Mouse (Mus musculus): ENCODE results near the gene Elmo1. TPM values are rescaled to one million over a fixed set of nuclear protein-coding genes. Genes with fewer than 3 reads are reported as not detected.

Elmo1 gene
- total and polyA plus RNA-seq, 2 experiments from 2014 or later, result 6.5 to 17.9 TPM

GRCm38 (mm10) chr13:20290412-20290811 is 200.0 kb downstream of the Elmo1 start:
- Histone ChIP-seq H3K36me3 (replicated peaks; ENCODE audit: control insufficient read depth, insufficient read depth, low read length) (no peaks in the 10 kb centered on the region), H3K4me1 (ENCODE audit: control insufficient read depth, insufficient read depth) (no peaks in the 10 kb centered on the region), H3K9me3 (replicated peaks; ENCODE audit: control insufficient read depth, low read length) (no peaks in the 10 kb centered on the region), H3K27me3 (ENCODE audit: control insufficient read depth, insufficient read depth, low read length) (no peaks in the 10 kb centered on the region), H3K9ac (replicated peaks; ENCODE audit: low read depth, low read length) (no peak overlapping the region), H3K4me3 (ENCODE audit: low read depth, low read length) (no peak overlapping the region), H3K4me2 (ENCODE audit: low read depth, low read length) (no peak overlapping the region), H3K27ac (ENCODE audit: low read depth) (no peak overlapping the region)
- WGBS, result 67% methylated on average over 10 of the region's 10 CpGs
- no peak for TF ChIP-seq CTCF (IDR thresholded peaks at IDR 0.05; ENCODE audit: low read depth)
- no peak for TF ChIP-seq EP300 (IDR thresholded peaks at IDR 0.05; ENCODE audit: low read depth)
- DNase-seq (ENCODE audit: low spot score) (no peak), ATAC-seq (ENCODE audit: insufficient read depth, low read depth) (no peak)

GRCm38 (mm10) chr13:20292348-20292747 is 202.0 kb downstream of the Elmo1 start:
- no peaks in the 10 kb centered on the region for H3K4me1 ChIP-seq (ENCODE audit: control insufficient read depth, insufficient read depth)
- ATAC-seq (ENCODE audit: insufficient read depth, low read depth) (no peak), DNase-seq (ENCODE audit: low spot score) (peak; percentile 63)
- no peak overlapping the region for H3K9ac ChIP-seq (replicated peaks; ENCODE audit: low read depth, low read length)
- H3K27me3 ChIP-seq (ENCODE audit: control insufficient read depth, insufficient read depth, low read length), result no peaks in the 10 kb centered on the region
- H3K9me3 ChIP-seq (replicated peaks; ENCODE audit: control insufficient read depth, low read length), result no peaks in the 10 kb centered on the region
- no peak overlapping the region for H3K4me2 ChIP-seq (ENCODE audit: low read depth, low read length)
- H3K27ac ChIP-seq (ENCODE audit: low read depth), result no peak overlapping the region
- no peak for TF ChIP-seq EP300 (IDR thresholded peaks at IDR 0.05; ENCODE audit: low read depth)
- TF ChIP-seq CTCF (IDR thresholded peaks at IDR 0.05; ENCODE audit: low read depth), result peak; percentile 86
- WGBS, result 2% methylated on average over 5 of the region's 5 CpGs
- H3K4me3 ChIP-seq (ENCODE audit: low read depth, low read length), result no peak overlapping the region
- H3K36me3 ChIP-seq (replicated peaks; ENCODE audit: control insufficient read depth, insufficient read depth, low read length), result no peaks in the 10 kb centered on the region

- Histone ChIP-seq H3K9ac (replicated peaks; ENCODE audit: low read depth, low read length) (no peak overlapping the region), H3K27ac (ENCODE audit: low read depth) (no peak overlapping the region), H3K4me1 (ENCODE audit: control insufficient read depth, insufficient read depth) (no peaks in the 10 kb centered on the region), H3K4me3 (ENCODE audit: low read depth, low read length) (no peak overlapping the region), H3K4me2 (ENCODE audit: low read depth, low read length) (no peak overlapping the region), H3K36me3 (replicated peaks; ENCODE audit: control insufficient read depth, insufficient read depth, low read length) (no peaks in the 10 kb centered on the region), H3K9me3 (replicated peaks; ENCODE audit: control insufficient read depth, low read length) (no peaks in the 10 kb centered on the region), H3K27me3 (ENCODE audit: control insufficient read depth, insufficient read depth, low read length) (no peaks in the 10 kb centered on the region)
- no peak for DNase-seq (ENCODE audit: low spot score)
- WGBS, result 63% methylated on average over 16 of the region's 16 CpGs
- no peak for TF ChIP-seq EP300 (IDR thresholded peaks at IDR 0.05; ENCODE audit: low read depth)
- TF ChIP-seq CTCF (IDR thresholded peaks at IDR 0.05; ENCODE audit: low read depth), result no peak
- ATAC-seq (ENCODE audit: insufficient read depth, low read depth), result no peak
These were observed 205.0 kb downstream of the Elmo1 start for GRCm38 (mm10) chr13:20295278-20295970.

- H3K9me3 ChIP-seq (replicated peaks; ENCODE audit: control insufficient read depth, low read length), result no peaks in the 10 kb centered on the region
- H3K4me3 ChIP-seq (ENCODE audit: low read depth, low read length), result no peak overlapping the region
- H3K27ac ChIP-seq (ENCODE audit: low read depth), result no peak overlapping the region
- 17% methylated on average over 3 of the region's 3 CpGs for WGBS
- H3K4me2 ChIP-seq (ENCODE audit: low read depth, low read length), result no peak overlapping the region
- no peak for ATAC-seq (ENCODE audit: insufficient read depth, low read depth)
- DNase-seq (ENCODE audit: low spot score), result peak; percentile 47
- no peak overlapping the region for H3K9ac ChIP-seq (replicated peaks; ENCODE audit: low read depth, low read length)
- TF ChIP-seq EP300 (IDR thresholded peaks at IDR 0.05; ENCODE audit: low read depth), result no peak
- peak; percentile 78 for TF ChIP-seq CTCF (IDR thresholded peaks at IDR 0.05; ENCODE audit: low read depth)
- no peaks in the 10 kb centered on the region for H3K27me3 ChIP-seq (ENCODE audit: control insufficient read depth, insufficient read depth, low read length)
- H3K4me1 ChIP-seq (ENCODE audit: control insufficient read depth, insufficient read depth), result no peaks in the 10 kb centered on the region
- no peaks in the 10 kb centered on the region for H3K36me3 ChIP-seq (replicated peaks; ENCODE audit: control insufficient read depth, insufficient read depth, low read length)
These were observed 207.4 kb downstream of the Elmo1 start for GRCm38 (mm10) chr13:20297841-20298240.

GRCm38 (mm10) chr13:20299424-20299823 is 209.0 kb downstream of the Elmo1 start:
- no peak overlapping the region for H3K27ac ChIP-seq (ENCODE audit: low read depth)
- no peaks in the 10 kb centered on the region for H3K36me3 ChIP-seq (replicated peaks; ENCODE audit: control insufficient read depth, insufficient read depth, low read length)
- 50% methylated on average over 3 of the region's 3 CpGs for WGBS
- DNase-seq (ENCODE audit: low spot score) (peak; percentile 34), ATAC-seq (ENCODE audit: insufficient read depth, low read depth) (no peak)
- no peaks in the 10 kb centered on the region for H3K9me3 ChIP-seq (replicated peaks; ENCODE audit: control insufficient read depth, low read length)
- no peak overlapping the region for H3K9ac ChIP-seq (replicated peaks; ENCODE audit: low read depth, low read length)
- no peaks in the 10 kb centered on the region for H3K27me3 ChIP-seq (ENCODE audit: control insufficient read depth, insufficient read depth, low read length)
- H3K4me2 ChIP-seq (ENCODE audit: low read depth, low read length), result no peak overlapping the region
- no peaks in the 10 kb centered on the region for H3K4me1 ChIP-seq (ENCODE audit: control insufficient read depth, insufficient read depth)
- TF ChIP-seq CTCF (IDR thresholded peaks at IDR 0.05; ENCODE audit: low read depth), result peak; percentile 70
- no peak for TF ChIP-seq EP300 (IDR thresholded peaks at IDR 0.05; ENCODE audit: low read depth)
- no peak overlapping the region for H3K4me3 ChIP-seq (ENCODE audit: low read depth, low read length)

GRCm38 (mm10) chr13:20300052-20300564 is 209.7 kb downstream of the Elmo1 start:
- Histone ChIP-seq H3K4me3 (ENCODE audit: low read depth, low read length) (no peak overlapping the region), H3K36me3 (replicated peaks; ENCODE audit: control insufficient read depth, insufficient read depth, low read length) (no peaks in the 10 kb centered on the region), H3K4me2 (ENCODE audit: low read depth, low read length) (no peak overlapping the region), H3K9ac (replicated peaks; ENCODE audit: low read depth, low read length) (no peak overlapping the region), H3K9me3 (replicated peaks; ENCODE audit: control insufficient read depth, low read length) (no peaks in the 10 kb centered on the region), H3K27me3 (ENCODE audit: control insufficient read depth, insufficient read depth, low read length) (no peaks in the 10 kb centered on the region), H3K27ac (ENCODE audit: low read depth) (no peak overlapping the region), H3K4me1 (ENCODE audit: control insufficient read depth, insufficient read depth) (no peaks in the 10 kb centered on the region)
- no peak for TF ChIP-seq EP300 (IDR thresholded peaks at IDR 0.05; ENCODE audit: low read depth)
- TF ChIP-seq CTCF (IDR thresholded peaks at IDR 0.05; ENCODE audit: low read depth), result no peak
- no peak for DNase-seq (ENCODE audit: low spot score)
- no peak for ATAC-seq (ENCODE audit: insufficient read depth, low read depth)
- 79% methylated on average over 3 of the region's 3 CpGs for WGBS
